Mouse (Mus musculus): ENCODE measurements at regions not wholly inside any gene's neighbourhood (a gene's known extent, or its start where the extent isn't known, plus 50 kb on each side); places are given as distances from the start of the nearest gene placed in this dataset.

DNA sequence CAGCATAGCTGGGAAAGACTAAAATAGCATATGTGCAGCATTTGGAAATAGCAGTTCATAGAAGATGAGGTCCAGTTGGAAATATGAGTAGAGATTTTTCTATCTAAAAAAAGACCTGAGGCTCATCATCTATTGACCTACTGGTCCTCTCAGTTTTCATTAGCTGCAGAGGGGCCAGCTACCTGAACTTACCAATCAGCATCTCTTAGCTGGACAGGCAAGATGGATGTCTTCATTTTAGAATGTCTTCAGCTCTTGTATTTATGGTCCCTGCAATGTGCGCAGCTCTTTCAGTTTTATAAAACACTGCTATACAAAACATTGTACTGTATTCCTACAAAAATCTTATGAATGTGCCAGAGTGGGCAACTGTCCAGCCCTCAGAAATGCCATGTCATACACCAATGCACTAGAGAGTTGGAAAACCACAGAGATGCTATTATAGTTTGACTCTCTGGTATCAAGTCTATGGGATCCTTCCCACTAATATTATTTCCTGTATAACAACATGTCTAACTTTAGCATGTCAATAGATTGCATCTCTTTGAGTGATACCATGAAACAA, 122.8 kb upstream of the Gm9747 start:
- Histone ChIP-seq H3K79me2 (replicated peaks; ENCODE audit: control insufficient read depth, extremely low read depth, insufficient read depth, poor library complexity, severe bottlenecking) (no peaks in the 10 kb centered on the region), H3K9me3 (replicated peaks; ENCODE audit: low read length) (no peaks in the 10 kb centered on the region), H3K27me3 (replicated peaks) (no peaks in the 10 kb centered on the region), H3K36me3 (replicated peaks in 1 of 2; ENCODE audit: control insufficient read depth in 1 of 2, insufficient read depth in 1 of 2, low read length in 1 of 2) (no peaks in the 10 kb centered on the region), H3K4me3 (replicated peaks in 1 of 3; ENCODE audit: low read depth in 2 of 3, low read length in 2 of 3, poor library complexity in 1 of 3) (no peak overlapping the region), H3K27ac (ENCODE audit: insufficient read depth, low read depth) (no peak overlapping the region), H3K4me1 (ENCODE audit: control insufficient read depth in 1 of 2, insufficient read depth in 2 of 2) (no peaks in the 10 kb centered on the region), H3K4me2 (ENCODE audit: insufficient read depth, low read depth, poor library complexity, severe bottlenecking) (no peak overlapping the region), H3K9ac (ENCODE audit: insufficient read depth, low read depth) (no peak overlapping the region)
- in situ Hi-C loops (cut with MboI; ENCODE audit: low pct_ligation_motif_present, low pct_unique_long_range_greater_than_20kb, low sequenced_read_pairs) (no loop called here), dilution Hi-C loops (cut with MboI; ENCODE audit: extremely low pct_ligation_motif_present, extremely low pct_unique_long_range_greater_than_20kb, low sequenced_read_pairs) (no loop called here)
- no peak for DNase-seq (ENCODE audit: extremely low read depth)
- no peak for TF ChIP-seq E2F4 (IDR thresholded peaks at IDR 0.05; ENCODE audit: insufficient replicate concordance, low read depth, low read length)
- TF ChIP-seq JUND (conservative IDR thresholded peaks at IDR 0.05; ENCODE audit: low read depth, low read length) = no peak
- TF ChIP-seq BHLHE40 (IDR thresholded peaks at IDR 0.05; ENCODE audit: low read depth, low read length) = no peak
- TF ChIP-seq ZMIZ1 (IDR thresholded peaks at IDR 0.05; ENCODE audit: low read depth, low read length) = no peak
- TF ChIP-seq HCFC1 (IDR thresholded peaks at IDR 0.05; ENCODE audit: low read depth, low read length) = no peak
- no peak for TF ChIP-seq PAX5 (IDR thresholded peaks at IDR 0.05; ENCODE audit: low read length)
- TF ChIP-seq MXI1 (IDR thresholded peaks at IDR 0.05; ENCODE audit: low read depth, low read length) = no peak
- TF ChIP-seq SIN3A (IDR thresholded peaks at IDR 0.05; ENCODE audit: low read length) = no peak
- TF ChIP-seq CHD2 (IDR thresholded peaks at IDR 0.05; ENCODE audit: low read length) = no peak
- TF ChIP-seq ZC3H11A (IDR thresholded peaks at IDR 0.05; ENCODE audit: low read depth, low read length) = no peak
- no peak for TF ChIP-seq KAT2A (IDR thresholded peaks at IDR 0.05; ENCODE audit: insufficient replicate concordance, low read length)
- TF ChIP-seq RAD21 (IDR thresholded peaks at IDR 0.05; ENCODE audit: low read depth, low read length) = no peak
- TF ChIP-seq USF1 (IDR thresholded peaks at IDR 0.05; ENCODE audit: low read depth, low read length) = no peak
- TF ChIP-seq EP300 (IDR thresholded peaks at IDR 0.05; ENCODE audit: low read length) = no peak
- no peak for TF ChIP-seq NELFE (IDR thresholded peaks at IDR 0.05; ENCODE audit: low read depth, low read length)

DNA sequence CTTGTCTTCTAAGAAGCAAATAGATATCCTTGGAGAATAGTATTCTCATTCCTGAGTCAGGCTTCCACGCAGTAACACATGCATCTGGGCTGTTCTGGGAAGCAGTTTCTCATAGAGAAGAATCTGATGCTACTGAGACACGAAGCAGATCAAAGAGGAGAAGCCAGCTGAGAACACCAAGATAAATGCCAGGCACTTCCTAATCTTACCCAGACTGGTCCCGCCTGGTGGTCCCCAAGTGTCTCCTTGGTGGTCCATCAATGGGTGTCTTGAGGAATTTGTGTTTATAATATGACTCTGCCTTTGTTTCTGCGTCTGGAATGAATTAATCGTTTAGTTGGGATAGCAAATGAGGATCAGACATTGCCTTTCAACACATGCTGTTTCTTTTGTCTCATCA, 120.5 kb upstream of the Gm9747 start:
- dilution Hi-C loops (cut with MboI; ENCODE audit: extremely low pct_ligation_motif_present, extremely low pct_unique_long_range_greater_than_20kb, low sequenced_read_pairs) = no loop called here
- no peaks in the 10 kb centered on the region for H3K36me3 ChIP-seq (replicated peaks in 1 of 2; ENCODE audit: control insufficient read depth in 1 of 2, insufficient read depth in 1 of 2, low read length in 1 of 2)
- peaks cover 0 to 13% of the 10 kb centered on the region in 2 experiments; a peak in 2 of 4 replicates for H3K4me1 ChIP-seq (ENCODE audit: control insufficient read depth in 1 of 2, insufficient read depth in 2 of 2)
- H3K27ac ChIP-seq (ENCODE audit: insufficient read depth, low read depth) = no peak overlapping the region
- DNase-seq (ENCODE audit: extremely low read depth) = no peak
- no peak overlapping the region for H3K4me2 ChIP-seq (ENCODE audit: insufficient read depth, low read depth, poor library complexity, severe bottlenecking)
- TF ChIP-seq USF2 (conservative IDR thresholded peaks at IDR 0.05; ENCODE audit: low read depth, low read length) (no peak), ZMIZ1 (IDR thresholded peaks at IDR 0.05; ENCODE audit: low read depth, low read length) (no peak), ZNF384 (IDR thresholded peaks at IDR 0.05; ENCODE audit: low read depth, low read length) (no peak), CTCF (conservative IDR thresholded peaks at IDR 0.05 in 1 of 2, IDR thresholded peaks at IDR 0.05 in 1 of 2; ENCODE audit: low read depth in 2 of 2, low read length in 2 of 2) (no peak), TBP (conservative IDR thresholded peaks at IDR 0.05; ENCODE audit: low read depth, low read length) (no peak), MAZ (IDR thresholded peaks at IDR 0.05; ENCODE audit: low read depth, low read length) (no peak), NELFE (IDR thresholded peaks at IDR 0.05; ENCODE audit: low read depth, low read length) (no peak), HCFC1 (IDR thresholded peaks at IDR 0.05; ENCODE audit: low read depth, low read length) (no peak), TCF12 (IDR thresholded peaks at IDR 0.05; ENCODE audit: low read depth, low read length) (no peak)
- H3K9ac ChIP-seq (ENCODE audit: insufficient read depth, low read depth) = no peak overlapping the region
- H3K9me3 ChIP-seq (replicated peaks; ENCODE audit: low read length) = no peaks in the 10 kb centered on the region
- no peaks in the 10 kb centered on the region for H3K79me2 ChIP-seq (replicated peaks; ENCODE audit: control insufficient read depth, extremely low read depth, insufficient read depth, poor library complexity, severe bottlenecking)
- H3K4me3 ChIP-seq (replicated peaks in 1 of 3; ENCODE audit: low read depth in 2 of 3, low read length in 2 of 3, poor library complexity in 1 of 3) = no peak overlapping the region
- H3K27me3 ChIP-seq (replicated peaks) = no peaks in the 10 kb centered on the region
- in situ Hi-C loops (cut with MboI; ENCODE audit: low pct_ligation_motif_present, low pct_unique_long_range_greater_than_20kb, low sequenced_read_pairs) = no loop called here

All from CH12.LX (cell line).